Mouse (Mus musculus): Measurements from ENCODE around the gene Olfr1506. TPM values are rescaled to one million over a fixed set of nuclear protein-coding genes. Genes with fewer than 3 reads are reported as not detected.
"Not testable (repeated sequence)": the region's sequence is repeated elsewhere in the genome, so short reads cannot be mapped to it uniquely, and the experiment has no call there.

Olfr1506 gene
- 0.05 TPM in 1 of 2 replicates, not detected in the other for polyA plus RNA-seq (2015; fragmentation: Nextera tagmentation; extraction: Ambion mirVana)

- H3K4me3 ChIP-seq (ENCODE audit: low read depth, low read length); H3K4me2 ChIP-seq (ENCODE audit: low read depth, low read length); ATAC-seq (ENCODE audit: low read depth); H3K4me1 ChIP-seq (ENCODE audit: control insufficient read depth, low read depth, low read length); H3K9me3 ChIP-seq (replicated peaks; ENCODE audit: control insufficient read depth, low read length); H3K27ac ChIP-seq (ENCODE audit: low read length); H3K9ac ChIP-seq (ENCODE audit: low read depth, low read length); H3K27me3 ChIP-seq (ENCODE audit: control insufficient read depth, insufficient read depth, low read depth, low read length); H3K36me3 ChIP-seq (ENCODE audit: control insufficient read depth, insufficient read depth): not testable (repeated sequence)
- no CpG with 5 or more reads among the region's 6 CpGs for WGBS (ENCODE audit: insufficient replicate concordance)
Observed at GRCm38 (mm10) chr2:90224393-90224792, at the start of gene Olfr1506. TSS of gene Olfr1506 (minus strand) at chr2:90224493.

GRCm38 (mm10) chr2:90270932-90271331, 46.6 kb upstream of the Olfr1506 start, which contains the start of gene Olfr1271:
TSS of gene Olfr1271 (minus strand) at chr2:90271032.
- Histone ChIP-seq H3K9me3 (replicated peaks; ENCODE audit: control insufficient read depth, low read length) (no peaks in the 10 kb centered on the region), H3K9ac (ENCODE audit: low read depth, low read length) (no peak within 1 kb of the TSS), H3K27ac (ENCODE audit: low read length) (no peak within 1 kb of the TSS), H3K4me2 (ENCODE audit: low read depth, low read length) (no peak within 1 kb of the TSS), H3K36me3 (ENCODE audit: control insufficient read depth, insufficient read depth) (no peaks in the 10 kb centered on the region), H3K4me1 (ENCODE audit: control insufficient read depth, low read depth, low read length) (no peaks in the 10 kb centered on the region), H3K4me3 (ENCODE audit: low read depth, low read length) (no peak within 1 kb of the TSS), H3K27me3 (ENCODE audit: control insufficient read depth, insufficient read depth, low read depth, low read length) (no peaks in the 10 kb centered on the region)
- ATAC-seq (ENCODE audit: low read depth), result no peak
- 54% methylated on average over 2 of the region's 2 CpGs for WGBS (ENCODE audit: insufficient replicate concordance)

GRCm38 (mm10) chr2:90257492-90257891, 33.2 kb upstream of the Olfr1506 start, which contains the start of gene Olfr142:
TSS of gene Olfr142 (minus strand) at chr2:90257592.
- no peak within 1 kb of the TSS for H3K4me2 ChIP-seq (ENCODE audit: low read depth, low read length)
- no peaks in the 10 kb centered on the region for H3K4me1 ChIP-seq (ENCODE audit: control insufficient read depth, low read depth, low read length)
- no peak for ATAC-seq (ENCODE audit: low read depth)
- H3K27me3 ChIP-seq (ENCODE audit: control insufficient read depth, insufficient read depth, low read depth, low read length), result no peaks in the 10 kb centered on the region
- H3K4me3 ChIP-seq (ENCODE audit: low read depth, low read length), result no peak within 1 kb of the TSS
- no peak within 1 kb of the TSS for H3K27ac ChIP-seq (ENCODE audit: low read length)
- H3K36me3 ChIP-seq (ENCODE audit: control insufficient read depth, insufficient read depth), result no peaks in the 10 kb centered on the region
- WGBS (ENCODE audit: insufficient replicate concordance), result 75% methylated on average over 4 of the region's 4 CpGs
- no peaks in the 10 kb centered on the region for H3K9me3 ChIP-seq (replicated peaks; ENCODE audit: control insufficient read depth, low read length)
- H3K9ac ChIP-seq (ENCODE audit: low read depth, low read length), result no peak within 1 kb of the TSS

DNA sequence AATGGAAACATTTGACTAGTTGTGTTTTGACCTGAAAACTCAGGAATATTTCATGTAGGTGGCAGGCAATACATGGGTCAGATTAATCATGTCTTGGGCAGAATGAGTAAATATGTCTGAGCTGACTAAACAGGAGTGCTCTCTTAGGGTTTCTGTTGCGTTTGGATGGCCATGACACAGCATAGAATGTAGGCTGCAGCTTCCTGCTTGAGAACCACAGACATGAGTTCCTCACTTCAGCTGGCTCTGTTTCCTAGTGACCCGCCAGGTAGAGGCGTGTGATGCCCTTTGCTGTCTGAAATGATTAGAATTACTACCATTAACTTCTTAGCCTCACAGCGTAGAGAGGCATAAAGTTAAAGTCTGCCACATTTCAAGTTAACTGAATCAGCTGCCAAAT, 24.7 kb downstream of the Olfr1506 start:
- H3K4me1 ChIP-seq (ENCODE audit: control insufficient read depth, low read depth, low read length); H3K4me2 ChIP-seq (ENCODE audit: low read depth, low read length); H3K9me3 ChIP-seq (replicated peaks; ENCODE audit: control insufficient read depth, low read length); H3K27me3 ChIP-seq (ENCODE audit: control insufficient read depth, insufficient read depth, low read depth, low read length); H3K27ac ChIP-seq (ENCODE audit: low read length); H3K36me3 ChIP-seq (ENCODE audit: control insufficient read depth, insufficient read depth); H3K4me3 ChIP-seq (ENCODE audit: low read depth, low read length); H3K9ac ChIP-seq (ENCODE audit: low read depth, low read length); ATAC-seq (ENCODE audit: low read depth): not testable (repeated sequence)
- no CpG with 5 or more reads among the region's 4 CpGs for WGBS (ENCODE audit: insufficient replicate concordance)

DNA sequence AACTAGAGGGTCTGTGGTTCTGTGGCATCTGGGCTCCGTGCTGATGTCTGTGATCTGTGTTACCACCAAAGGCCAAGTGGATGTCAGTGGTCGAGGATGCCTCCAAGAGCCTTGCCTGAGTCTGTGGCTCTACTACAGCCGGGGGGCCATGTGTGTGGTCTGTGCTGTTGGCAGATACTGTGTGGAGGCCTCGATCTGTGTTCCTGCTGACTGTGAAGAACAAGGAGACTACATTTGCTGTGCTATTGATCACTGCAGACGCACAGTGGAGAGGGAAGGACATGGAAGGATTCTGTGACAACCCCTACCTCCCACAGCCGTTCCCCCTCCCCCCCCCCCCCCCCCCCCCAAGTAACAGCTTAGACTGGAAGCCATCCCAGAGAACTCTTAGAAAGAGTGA, 29.0 kb downstream of the Olfr1506 start:
- H3K9me3 ChIP-seq (replicated peaks; ENCODE audit: control insufficient read depth, low read length); ATAC-seq (ENCODE audit: low read depth); H3K9ac ChIP-seq (ENCODE audit: low read depth, low read length); H3K27me3 ChIP-seq (ENCODE audit: control insufficient read depth, insufficient read depth, low read depth, low read length); H3K36me3 ChIP-seq (ENCODE audit: control insufficient read depth, insufficient read depth); H3K4me1 ChIP-seq (ENCODE audit: control insufficient read depth, low read depth, low read length); H3K27ac ChIP-seq (ENCODE audit: low read length); H3K4me3 ChIP-seq (ENCODE audit: low read depth, low read length); H3K4me2 ChIP-seq (ENCODE audit: low read depth, low read length): not testable (repeated sequence)
- WGBS (ENCODE audit: insufficient replicate concordance), result no CpG with 5 or more reads among the region's 6 CpGs

- H3K27me3 ChIP-seq (ENCODE audit: control insufficient read depth, insufficient read depth, low read depth, low read length); H3K9me3 ChIP-seq (replicated peaks; ENCODE audit: control insufficient read depth, low read length); H3K36me3 ChIP-seq (ENCODE audit: control insufficient read depth, insufficient read depth); H3K4me2 ChIP-seq (ENCODE audit: low read depth, low read length); H3K4me3 ChIP-seq (ENCODE audit: low read depth, low read length); H3K27ac ChIP-seq (ENCODE audit: low read length); H3K9ac ChIP-seq (ENCODE audit: low read depth, low read length); ATAC-seq (ENCODE audit: low read depth); H3K4me1 ChIP-seq (ENCODE audit: control insufficient read depth, low read depth, low read length): not testable (repeated sequence)
- WGBS (ENCODE audit: insufficient replicate concordance), result no CpG with 5 or more reads among the region's 3 CpGs
Observed at GRCm38 (mm10) chr2:90194750-90195149, 29.5 kb downstream of the Olfr1506 start.

GRCm38 (mm10) chr2:90187082-90187481, 37.2 kb downstream of the Olfr1506 start:
- H3K4me2 ChIP-seq (ENCODE audit: low read depth, low read length); H3K4me3 ChIP-seq (ENCODE audit: low read depth, low read length); ATAC-seq (ENCODE audit: low read depth); H3K9ac ChIP-seq (ENCODE audit: low read depth, low read length); H3K27ac ChIP-seq (ENCODE audit: low read length); H3K36me3 ChIP-seq (ENCODE audit: control insufficient read depth, insufficient read depth); H3K4me1 ChIP-seq (ENCODE audit: control insufficient read depth, low read depth, low read length); H3K27me3 ChIP-seq (ENCODE audit: control insufficient read depth, insufficient read depth, low read depth, low read length); H3K9me3 ChIP-seq (replicated peaks; ENCODE audit: control insufficient read depth, low read length): not testable (repeated sequence)
- WGBS (ENCODE audit: insufficient replicate concordance), result no CpG with 5 or more reads among the region's 5 CpGs

GRCm38 (mm10) chr2:90186082-90186481, 38.2 kb downstream of the Olfr1506 start:
- not testable (repeated sequence) for H3K27me3 ChIP-seq (ENCODE audit: control insufficient read depth, insufficient read depth, low read depth, low read length); H3K4me1 ChIP-seq (ENCODE audit: control insufficient read depth, low read depth, low read length); H3K9ac ChIP-seq (ENCODE audit: low read depth, low read length); H3K4me2 ChIP-seq (ENCODE audit: low read depth, low read length); H3K4me3 ChIP-seq (ENCODE audit: low read depth, low read length); ATAC-seq (ENCODE audit: low read depth); H3K36me3 ChIP-seq (ENCODE audit: control insufficient read depth, insufficient read depth); H3K27ac ChIP-seq (ENCODE audit: low read length); H3K9me3 ChIP-seq (replicated peaks; ENCODE audit: control insufficient read depth, low read length)
- no CpG with 5 or more reads among the region's 4 CpGs for WGBS (ENCODE audit: insufficient replicate concordance)
